Mouse (Mus musculus) embryonic fibroblast, embryonic 13.5 days (primary cell): ENCODE data around the gene Arsk.

ENCODE experiments used
- CTCF ChIP-seq: IDR thresholded peaks from 2 replicates; pipeline ENCODE4 v1.5.1; 2011; ENCODE audit warnings: mild to moderate bottlenecking, control low read depth, low read length, moderate library complexity, borderline replicate concordance; ENCODE audit not compliant: insufficient read depth
- POLR2A ChIP-seq: IDR thresholded peaks from 2 replicates; pipeline ENCODE4 v1.6.1; 2011; ENCODE audit warnings: low read depth, mild to moderate bottlenecking, control low read depth, low read length, moderate library complexity

- TF ChIP-seq CTCF (no peak), POLR2A (no peak)
Measured at GRCm38 (mm10) chr13:76064363-76064945, 34.0 kb downstream of the Arsk start.
